Mouse (Mus musculus): ENCODE measurements around the gene Bmp2k.
"Not testable (repeated sequence)": the region's sequence is repeated elsewhere in the genome, so short reads cannot be mapped to it uniquely, and the experiment has no call there.

The Bmp2k gene

DNA sequence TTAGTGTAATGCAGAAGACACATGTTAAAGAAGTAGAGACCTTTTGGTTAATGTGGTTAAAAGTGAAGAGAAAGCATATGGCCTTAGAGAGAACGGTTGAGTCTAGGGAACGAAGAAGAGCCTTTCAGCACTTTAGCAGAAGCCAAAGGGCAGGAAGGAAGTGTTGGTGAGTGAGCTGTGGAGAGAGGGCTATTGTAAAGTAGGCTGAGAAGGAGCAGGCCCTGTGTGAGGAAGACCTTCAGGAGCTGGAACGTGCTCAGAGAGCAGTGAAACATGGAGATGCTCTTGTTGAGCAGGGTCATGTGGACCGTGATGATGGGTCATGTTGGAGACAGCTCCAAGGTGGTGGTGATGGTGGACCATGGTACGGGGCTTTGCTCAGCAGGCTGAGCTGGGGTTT is 4.8 kb downstream of the Bmp2k start:
- no peak for DNase-seq (ENCODE audit: low spot score)

DNA sequence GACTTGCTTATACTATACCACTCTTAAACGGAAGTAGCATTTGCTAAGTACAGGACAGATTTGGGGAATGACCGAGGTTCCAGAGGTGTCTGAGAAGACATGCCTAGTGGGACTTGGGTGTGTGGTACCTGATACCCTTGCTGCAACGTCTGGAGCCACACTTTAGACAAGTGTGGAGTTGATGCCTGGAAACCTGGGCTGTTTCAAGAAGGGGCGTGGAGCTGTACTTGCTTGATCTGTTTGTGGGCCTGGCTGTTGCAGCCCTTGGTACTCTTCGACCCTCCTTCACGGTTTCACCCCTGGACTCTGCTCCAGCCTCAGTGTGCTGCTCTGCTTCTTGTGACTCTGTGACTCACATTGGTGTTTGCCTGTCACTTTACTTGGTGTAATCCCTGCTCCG is 5.4 kb downstream of the Bmp2k start:
- no peak for DNase-seq (ENCODE audit: low spot score)

- DNase-seq (ENCODE audit: low spot score) = no peak
Measured at GRCm38 (mm10) chr5:97004178-97005030, 6.9 kb downstream of the Bmp2k start.

GRCm38 (mm10) chr5:97005891-97006290 is 8.4 kb downstream of the Bmp2k start:
- no peak for DNase-seq (ENCODE audit: low spot score)

GRCm38 (mm10) chr5:97006929-97007328 is 9.4 kb downstream of the Bmp2k start:
- DNase-seq (ENCODE audit: low spot score) = no peak

- DNase-seq (ENCODE audit: low spot score) = no peak
Measured at GRCm38 (mm10) chr5:97007496-97007895, 10.0 kb downstream of the Bmp2k start.

DNA sequence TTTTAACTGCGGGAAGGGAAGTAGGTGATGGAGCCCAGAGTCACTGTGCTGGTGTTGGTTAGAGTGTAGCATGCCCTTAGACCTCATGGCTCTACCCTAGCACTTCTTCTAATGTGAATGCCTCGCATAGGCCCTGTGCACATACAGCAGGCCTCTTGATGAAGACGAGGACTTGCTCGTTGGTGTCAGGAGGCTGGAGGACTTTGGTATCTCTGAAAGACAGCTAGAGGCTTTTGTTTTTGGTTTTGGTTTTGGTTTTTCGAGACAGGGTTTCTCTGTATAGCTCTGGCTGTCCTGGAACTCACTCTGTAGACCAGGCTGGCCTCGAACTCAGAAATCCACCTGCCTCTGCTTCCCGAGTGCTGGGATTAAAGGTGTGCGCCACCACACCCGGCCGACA is 11.7 kb downstream of the Bmp2k start:
- not testable (repeated sequence) for DNase-seq (ENCODE audit: low spot score)

GRCm38 (mm10) chr5:97009601-97010335 is 12.3 kb downstream of the Bmp2k start:
- DNase-seq (ENCODE audit: low spot score) = no peak

- no peak for DNase-seq (ENCODE audit: low spot score)
Measured at GRCm38 (mm10) chr5:97015781-97016508, 18.5 kb downstream of the Bmp2k start.

DNA sequence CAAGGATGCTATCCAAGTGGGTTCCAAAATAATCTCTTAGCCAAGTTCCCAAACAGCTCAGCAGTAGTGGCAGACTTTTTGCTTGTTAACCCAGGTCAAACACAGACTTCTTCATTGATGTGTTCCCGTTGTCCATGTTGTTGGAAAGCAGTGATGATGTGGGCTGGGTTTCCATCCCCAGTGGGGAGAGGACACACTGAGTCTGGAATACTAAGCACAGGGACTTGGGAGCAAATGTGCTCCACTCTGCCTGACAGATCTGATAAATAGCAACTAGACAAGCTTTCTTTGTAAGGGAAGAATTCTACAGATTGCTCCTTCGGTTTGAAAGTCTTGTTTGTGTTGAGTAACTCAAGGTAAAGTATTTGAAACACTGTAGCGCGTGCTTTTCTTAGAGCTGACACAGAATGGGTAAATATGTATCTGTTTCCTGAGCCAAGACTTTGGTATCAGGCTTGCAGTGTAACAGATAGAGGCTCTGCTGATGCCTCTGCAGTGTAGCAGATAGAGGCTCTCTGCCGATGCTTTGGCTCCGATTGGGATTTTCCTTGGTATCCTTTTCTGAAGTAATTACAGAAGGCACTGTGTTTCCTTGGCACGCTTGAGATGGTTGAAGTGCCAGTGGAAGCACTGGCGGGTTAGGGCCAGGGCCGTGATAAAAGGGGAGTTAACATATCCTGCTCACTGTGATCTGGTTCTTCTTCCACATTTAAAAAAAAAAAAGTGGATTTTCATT is 19.5 kb downstream of the Bmp2k start:
- no peak for DNase-seq (ENCODE audit: low spot score)

DNA sequence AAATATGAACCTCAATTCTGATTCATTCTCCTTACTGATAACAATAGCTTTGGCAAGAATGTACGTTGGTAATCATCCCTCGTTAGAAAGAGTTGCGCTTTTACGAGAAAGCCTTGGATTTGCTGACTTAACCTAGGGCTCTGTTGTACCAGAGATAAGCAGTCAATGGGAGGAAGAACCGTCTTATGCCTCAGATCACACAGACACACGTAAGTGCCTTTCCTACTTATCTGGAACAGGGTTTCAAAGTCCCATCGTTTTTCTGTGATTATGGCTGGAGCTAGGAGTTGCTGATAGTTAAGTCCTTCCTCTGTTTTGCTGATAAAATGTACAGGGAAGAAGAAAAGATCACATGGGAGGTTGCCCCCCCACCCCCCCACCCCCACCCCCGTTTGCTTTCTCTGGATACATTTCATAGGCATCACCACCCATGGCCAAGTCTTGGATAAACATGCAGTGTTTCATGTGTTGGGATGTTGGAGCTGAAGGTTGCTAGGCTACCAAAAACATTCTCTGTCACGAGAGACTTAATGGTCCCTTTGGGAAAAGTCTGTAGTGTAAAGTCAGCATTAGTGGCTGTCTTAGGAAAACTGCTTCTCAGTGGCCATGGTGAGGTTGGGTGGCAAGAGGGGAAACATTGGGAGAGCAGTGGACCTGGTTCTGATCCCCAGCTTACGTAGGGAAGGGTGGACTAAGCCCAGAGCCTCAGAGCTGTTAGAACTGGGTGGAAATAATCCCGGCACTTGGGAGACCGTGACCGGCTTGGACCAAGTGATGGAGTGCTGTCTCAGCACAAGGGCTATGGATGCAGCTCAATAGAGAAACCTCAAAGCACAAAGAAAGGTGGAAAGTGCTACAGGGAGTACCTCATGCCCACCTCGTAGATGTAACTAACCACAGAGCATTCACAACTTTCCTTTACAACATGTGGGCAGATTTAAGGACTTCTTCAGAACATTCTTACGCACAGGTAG is 25.1 kb downstream of the Bmp2k start:
- DNase-seq (ENCODE audit: low spot score) = no peak

GRCm38 (mm10) chr5:97024834-97025233 is 27.3 kb downstream of the Bmp2k start:
- no peak for DNase-seq (ENCODE audit: low spot score)

DNA sequence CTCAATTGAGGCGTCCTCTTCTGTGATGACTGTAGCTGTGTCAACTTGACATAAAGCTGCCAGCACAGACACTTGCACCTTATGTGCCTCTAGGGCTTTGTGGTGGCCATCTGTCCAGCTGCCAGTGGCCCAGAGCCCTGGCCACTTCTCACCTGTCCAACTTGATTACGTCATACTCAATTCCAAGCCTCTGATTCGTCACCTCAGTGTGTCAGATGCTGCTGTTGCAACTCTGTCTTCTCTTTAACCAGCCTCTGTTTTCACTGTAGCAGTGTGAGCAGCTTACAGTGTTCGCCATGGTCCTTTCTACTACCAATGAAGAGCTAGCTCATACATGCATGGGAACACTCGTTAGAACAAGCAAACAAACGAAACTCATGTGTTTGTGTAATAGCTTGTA is 28.2 kb downstream of the Bmp2k start:
- DNase-seq (ENCODE audit: low spot score) = no peak

DNA sequence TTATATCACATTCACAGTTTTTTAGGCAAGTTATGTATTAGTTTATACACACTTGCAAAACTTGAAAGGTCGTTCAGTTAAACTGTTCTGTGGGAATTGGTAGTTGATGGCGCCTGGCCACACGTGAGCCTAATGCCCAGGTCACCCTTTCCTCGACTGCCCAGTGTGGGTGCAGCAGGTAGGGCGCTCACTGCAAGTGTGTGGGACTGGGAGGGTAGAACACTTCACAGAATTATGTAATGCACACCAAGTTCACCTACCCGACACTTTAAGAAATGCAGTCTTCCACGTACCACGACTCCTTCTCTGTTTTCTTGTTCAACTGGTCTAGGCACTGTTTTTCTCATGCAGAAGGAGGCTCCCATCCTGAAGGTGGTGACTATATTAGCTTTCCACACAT is 30.5 kb downstream of the Bmp2k start:
- DNase-seq (ENCODE audit: low spot score) = no peak

DNA sequence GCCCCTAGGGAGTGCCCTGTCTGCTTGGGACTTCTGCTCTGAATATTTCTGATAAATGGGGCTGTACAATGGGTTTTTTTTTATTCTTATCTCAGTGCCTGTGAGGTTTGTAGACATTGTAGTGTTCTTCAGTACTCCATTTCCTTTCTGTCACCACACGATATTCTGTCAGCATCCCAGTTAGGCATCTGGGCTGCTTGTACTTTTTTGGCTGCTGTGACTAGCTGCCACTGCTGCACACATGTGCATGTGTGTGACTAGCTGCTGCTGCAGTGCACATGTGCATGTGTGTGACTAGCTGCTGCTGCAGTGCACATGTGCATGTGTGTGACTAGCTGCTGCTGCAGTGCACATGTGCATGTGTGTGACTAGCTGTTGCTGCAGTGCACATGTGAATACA is 31.4 kb downstream of the Bmp2k start:
- DNase-seq (ENCODE audit: low spot score) = not testable (repeated sequence)

DNA sequence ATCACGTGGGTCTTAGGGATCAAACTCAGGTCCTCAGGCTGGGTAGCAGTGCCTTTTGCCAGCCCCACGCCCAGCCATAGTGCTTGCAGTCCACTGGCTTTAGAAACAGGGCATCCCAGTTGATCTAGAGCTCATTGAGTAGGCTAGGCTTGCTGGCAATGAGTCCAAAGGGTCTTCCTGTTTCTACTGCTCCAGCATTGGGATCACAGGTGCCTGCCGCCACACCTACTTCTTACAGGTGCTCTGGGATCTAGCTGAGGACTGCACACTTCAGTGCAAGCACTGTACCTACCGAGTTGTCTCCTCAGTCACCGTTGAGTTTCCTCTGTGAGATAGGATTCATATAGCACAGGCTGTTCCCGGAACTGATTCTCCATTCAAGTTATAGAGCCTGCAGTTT is 34.3 kb downstream of the Bmp2k start:
- DNase-seq (ENCODE audit: low spot score) = no peak

DNA sequence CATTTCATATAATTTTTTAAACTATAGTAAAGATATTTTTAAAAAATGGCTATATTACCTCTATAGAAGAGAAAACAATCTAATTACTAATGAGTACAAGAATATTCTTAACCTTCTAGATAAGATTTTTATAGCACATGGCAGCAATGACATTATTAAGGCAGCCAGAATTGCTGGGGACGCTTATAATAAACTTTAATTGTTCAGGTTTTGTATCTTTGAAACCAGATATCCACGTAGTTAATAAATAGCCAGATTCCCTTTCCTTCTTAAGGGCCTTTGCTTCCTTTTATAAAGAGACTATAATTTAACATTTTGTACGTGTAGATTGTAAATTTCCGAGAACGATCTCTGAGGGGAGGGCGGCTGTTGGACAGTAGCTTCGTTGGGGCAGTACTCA is 47.8 kb downstream of the Bmp2k start:
- no peak for DNase-seq (ENCODE audit: low spot score)

DNA sequence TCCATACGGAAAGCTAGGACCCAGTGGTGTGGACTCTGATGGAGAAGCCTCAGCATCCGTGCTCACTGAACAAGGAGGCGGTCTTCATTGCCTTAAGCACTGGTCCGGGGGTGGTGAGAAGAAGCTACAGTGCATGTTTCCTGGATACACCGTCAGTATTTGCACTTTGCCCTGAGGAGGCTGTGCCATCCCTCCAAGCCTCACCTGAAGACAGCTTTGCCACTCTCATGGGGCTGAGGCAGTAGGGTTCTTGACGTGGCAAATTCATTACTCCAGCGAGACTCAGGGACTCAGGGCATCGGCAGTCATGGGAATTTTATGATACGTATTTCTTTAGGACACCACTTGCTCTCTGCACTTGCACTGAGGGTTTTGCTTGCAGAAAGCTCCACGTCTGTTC is 49.2 kb downstream of the Bmp2k start:
- DNase-seq (ENCODE audit: low spot score) = no peak

DNA sequence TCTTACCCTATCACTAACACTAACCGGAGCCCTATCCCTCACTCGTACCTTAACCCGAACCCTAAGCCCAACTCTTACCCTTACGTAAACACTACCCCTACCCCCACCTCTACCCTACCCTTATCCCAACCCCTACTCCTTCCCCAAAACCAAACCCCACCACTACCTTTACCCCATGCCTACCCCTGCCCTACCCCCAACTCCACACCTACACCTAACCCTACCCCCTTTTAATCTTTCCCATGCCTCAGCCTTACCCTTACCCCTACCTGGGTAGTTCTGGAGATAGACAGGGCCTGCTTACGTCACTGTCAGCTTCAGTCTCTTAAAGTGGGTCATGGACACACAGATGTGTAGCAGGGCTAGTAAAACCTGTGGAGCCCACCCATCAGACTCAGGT is 51.4 kb downstream of the Bmp2k start:
- no peak for DNase-seq (ENCODE audit: low spot score)

DNA sequence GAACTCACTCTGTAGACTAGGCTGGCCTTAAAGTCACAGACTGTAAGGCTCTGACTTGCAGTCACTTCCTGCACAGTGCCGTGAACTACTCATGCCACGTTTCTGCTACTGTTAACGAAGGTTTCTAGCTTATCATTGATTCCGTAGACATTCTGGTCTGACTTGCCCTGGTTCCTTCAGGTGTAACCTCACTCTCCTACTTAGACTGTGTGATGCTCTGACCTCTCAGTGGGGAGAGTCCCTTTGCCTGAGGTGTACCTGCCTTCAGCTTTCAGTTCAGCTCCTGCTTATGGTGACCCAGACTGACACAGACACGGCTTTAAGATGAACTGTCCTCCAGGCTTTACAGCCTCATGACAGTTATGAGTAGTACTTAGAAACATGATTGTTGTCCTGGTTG is 56.7 kb downstream of the Bmp2k start:
- DNase-seq (ENCODE audit: low spot score) = no peak

DNA sequence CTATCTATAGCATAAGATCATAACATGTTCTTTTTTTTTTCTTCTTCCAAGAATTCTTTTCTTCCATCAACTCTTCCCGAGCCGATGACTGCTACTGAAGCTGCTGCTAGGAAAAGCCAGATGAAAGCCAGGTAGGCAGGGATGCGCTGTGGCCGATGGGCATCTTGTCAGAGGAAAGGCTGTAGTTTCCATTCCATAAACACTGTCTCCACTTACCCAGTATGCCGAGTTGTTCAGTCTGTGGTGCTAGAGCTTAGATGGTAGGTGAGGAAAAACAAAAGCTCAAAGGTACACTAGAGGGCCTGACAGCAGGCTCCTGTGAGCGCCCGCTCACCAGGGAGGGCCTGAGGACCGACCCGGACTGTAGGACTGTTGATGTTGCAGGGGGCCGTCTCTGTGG is 57.3 kb downstream of the Bmp2k start:
- no peak for DNase-seq (ENCODE audit: low spot score)
